Mouse (Mus musculus): ENCODE results near the gene Rps6ka5.

- TF ChIP-seq MXI1 (IDR thresholded peaks at IDR 0.05; ENCODE audit: low read depth, low read length) (no peak), EP300 (IDR thresholded peaks at IDR 0.05; ENCODE audit: low read depth in 1 of 2, low read length in 2 of 2) (no peak), CTCF (IDR thresholded peaks at IDR 0.05 in 2 of 3, conservative IDR thresholded peaks at IDR 0.05 in 1 of 3; ENCODE audit: control insufficient read depth in 1 of 3, insufficient read depth in 1 of 3, low read depth in 2 of 3, low read length in 3 of 3, poor library complexity in 1 of 3, severe bottlenecking in 1 of 3) (no peak), POLR2A (IDR thresholded peaks at IDR 0.05; ENCODE audit: control insufficient read depth in 1 of 2, insufficient read depth in 1 of 2, low read depth in 1 of 2, low read length in 2 of 2, poor library complexity in 1 of 2) (no peak), JUND (IDR thresholded peaks at IDR 0.05; ENCODE audit: low read depth, low read length) (no peak), MAX (IDR thresholded peaks at IDR 0.05; ENCODE audit: low read length) (no peak), ELF1 (IDR thresholded peaks at IDR 0.05; ENCODE audit: low read depth, low read length) (no peak)
Observed at GRCm38 (mm10) chr12:100533209-100533608, 193.6 kb downstream of the Rps6ka5 start.

Data from MEL (cell line).